Mouse (Mus musculus): Measurements from ENCODE around the gene Sec1.

The Sec1 gene

GRCm38 (mm10) chr7:45643441-45644178, 50.6 kb downstream of the Sec1 start:
- DNase-seq (ENCODE audit: extremely low read depth, low read depth, low spot score): peak; percentile 95

- no peak for DNase-seq (ENCODE audit: extremely low read depth, low read depth, low spot score)
These were observed 51.5 kb downstream of the Sec1 start for GRCm38 (mm10) chr7:45642503-45643255.

- no peak for DNase-seq (ENCODE audit: extremely low read depth, low read depth, low spot score)
These were observed 52.1 kb downstream of the Sec1 start for GRCm38 (mm10) chr7:45642083-45642482.

- DNase-seq (ENCODE audit: extremely low read depth, low read depth, low spot score): no peak
These were observed 52.7 kb downstream of the Sec1 start for GRCm38 (mm10) chr7:45641391-45642040.

- DNase-seq (ENCODE audit: extremely low read depth, low read depth, low spot score): no peak
These were observed 53.8 kb downstream of the Sec1 start for GRCm38 (mm10) chr7:45640191-45640957.

GRCm38 (mm10) chr7:45639561-45640027, 54.6 kb downstream of the Sec1 start, which contains the start of gene Mamstr:
Gene Mamstr (plus strand): TSS chr7:45639977.
- DNase-seq (ENCODE audit: extremely low read depth, low read depth, low spot score): no peak

- no peak for DNase-seq (ENCODE audit: extremely low read depth, low read depth, low spot score)
These were observed 55.4 kb downstream of the Sec1 start for GRCm38 (mm10) chr7:45638623-45639401.

- DNase-seq (ENCODE audit: extremely low read depth, low read depth, low spot score): no peak
These were observed 56.5 kb downstream of the Sec1 start for GRCm38 (mm10) chr7:45637710-45638109.

GRCm38 (mm10) chr7:45635711-45636688, 58.2 kb downstream of the Sec1 start:
- DNase-seq (ENCODE audit: extremely low read depth, low read depth, low spot score): no peak

- DNase-seq (ENCODE audit: extremely low read depth, low read depth, low spot score): no peak
These were observed 59.1 kb downstream of the Sec1 start for GRCm38 (mm10) chr7:45634946-45635681.

- DNase-seq (ENCODE audit: extremely low read depth, low read depth, low spot score): no peak
These were observed 61.7 kb downstream of the Sec1 start for GRCm38 (mm10) chr7:45632499-45632898.

- no peak for DNase-seq (ENCODE audit: extremely low read depth, low read depth, low spot score)
These were observed 63.9 kb downstream of the Sec1 start for GRCm38 (mm10) chr7:45630064-45630907.

- no peak for DNase-seq (ENCODE audit: extremely low read depth, low read depth, low spot score)
These were observed 65.6 kb downstream of the Sec1 start for GRCm38 (mm10) chr7:45628364-45629294.
